Mouse (Mus musculus): ENCODE data around the gene Rabl3. TPM values are rescaled to one million over a fixed set of nuclear protein-coding genes. Genes with fewer than 3 reads are reported as not detected.

Rabl3 gene
- polyA plus RNA-seq, 1 experiment from 2014 or later = 26.3 TPM

DNA sequence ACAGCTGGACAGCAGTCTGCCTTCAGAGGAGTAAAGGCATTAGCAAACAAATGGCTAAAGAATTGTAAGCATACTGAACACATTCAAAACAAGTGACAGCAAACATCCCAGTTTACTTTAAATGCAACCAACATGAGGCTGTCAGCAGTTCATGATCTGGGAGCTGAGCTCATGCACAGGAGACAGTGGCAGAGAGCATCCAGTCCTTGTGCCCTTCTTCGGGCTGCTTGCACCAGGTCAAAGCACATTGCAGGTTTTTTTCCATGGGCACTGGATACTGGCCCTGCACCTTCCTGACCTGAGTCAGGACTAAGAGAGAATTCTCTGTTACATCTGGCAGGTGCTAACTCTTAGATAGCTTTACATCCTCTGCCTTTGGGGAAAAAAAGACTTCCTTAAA, 39.9 kb downstream of the Rabl3 start:
- ATAC-seq (ENCODE audit: low FRiP score, low TSS enrichment) (no peak), DNase-seq (no peak)
- WGBS = 84% methylated on average over 1 of the region's 1 CpGs
- H3K4me3 ChIP-seq (replicated peaks; ENCODE audit: low read depth, low read length) = no peak overlapping the region
- peaks cover 25% of the 10 kb centered on the region for H3K4me1 ChIP-seq (ENCODE audit: control insufficient read depth, insufficient read depth, low read length)
- no peak overlapping the region for H3K9ac ChIP-seq (replicated peaks; ENCODE audit: low read length)
- H3K27me3 ChIP-seq (ENCODE audit: control insufficient read depth, insufficient read depth, low read length) = no peaks in the 10 kb centered on the region
- H3K27ac ChIP-seq (replicated peaks; ENCODE audit: low read depth, low read length) = no peak overlapping the region
- no peak overlapping the region for H3K4me2 ChIP-seq (ENCODE audit: low read length)
- no peaks in the 10 kb centered on the region for H3K36me3 ChIP-seq (ENCODE audit: control insufficient read depth, insufficient read depth, low read length)
- H3K9me3 ChIP-seq (ENCODE audit: control insufficient read depth, low read length) = no peaks in the 10 kb centered on the region

DNA sequence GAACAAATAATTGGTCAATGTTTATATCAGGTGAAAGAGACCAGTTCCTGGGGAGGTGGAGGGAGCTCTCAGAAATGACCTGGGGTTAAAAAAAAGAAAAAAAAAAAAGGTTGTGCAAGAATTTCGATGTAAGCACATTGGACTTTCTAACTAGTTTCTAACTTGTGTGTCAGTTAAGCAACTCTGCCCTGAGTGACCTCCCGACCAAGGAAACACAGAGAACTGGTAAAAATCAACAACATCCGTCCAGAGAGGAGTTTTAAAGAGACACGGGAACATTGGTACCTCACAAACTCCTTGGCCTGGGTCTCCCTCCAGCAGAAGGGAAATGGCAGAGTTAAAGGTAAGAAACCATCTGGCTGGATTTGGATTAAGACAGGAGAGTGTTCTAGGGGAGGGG, 40.3 kb downstream of the Rabl3 start, which contains the start of gene Hgd:
Gene Hgd, plus strand, starts transcription at position 160 of the 400 bp plus-strand sequence.
- H3K36me3 ChIP-seq (ENCODE audit: control insufficient read depth, insufficient read depth, low read length) = no peaks in the 10 kb centered on the region
- H3K9ac ChIP-seq (replicated peaks; ENCODE audit: low read length) = no peak within 1 kb of the TSS
- H3K4me2 ChIP-seq (ENCODE audit: low read length) = no peak within 1 kb of the TSS
- H3K9me3 ChIP-seq (ENCODE audit: control insufficient read depth, low read length) = no peaks in the 10 kb centered on the region
- no peak within 1 kb of the TSS for H3K4me3 ChIP-seq (replicated peaks; ENCODE audit: low read depth, low read length)
- DNase-seq (no peak), ATAC-seq (ENCODE audit: low FRiP score, low TSS enrichment) (no peak)
- no peak within 1 kb of the TSS for H3K27ac ChIP-seq (replicated peaks; ENCODE audit: low read depth, low read length)
- H3K4me1 ChIP-seq (ENCODE audit: control insufficient read depth, insufficient read depth, low read length) = peaks cover 27% of the 10 kb centered on the region
- no peaks in the 10 kb centered on the region for H3K27me3 ChIP-seq (ENCODE audit: control insufficient read depth, insufficient read depth, low read length)
- WGBS = 77% methylated on average over 4 of the region's 4 CpGs

DNA sequence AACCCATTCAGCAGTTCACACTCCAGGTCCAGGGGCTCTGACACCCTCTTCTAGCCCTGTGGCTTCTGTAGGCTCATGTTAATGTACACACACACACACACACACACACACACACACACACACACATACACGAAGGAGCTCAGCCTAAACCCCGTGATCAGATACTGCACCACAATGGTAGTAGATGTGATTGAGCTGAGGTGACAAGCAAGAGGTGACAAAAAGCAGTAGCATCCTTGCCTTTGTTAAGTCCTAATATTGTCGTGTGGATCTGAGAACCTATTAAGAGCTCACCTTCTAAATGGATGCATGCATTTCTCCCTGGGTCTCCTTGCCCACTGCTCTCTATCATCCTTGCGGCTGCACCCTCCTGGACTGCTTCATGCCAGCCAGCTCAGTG, 41.0 kb downstream of the Rabl3 start:
- Histone ChIP-seq H3K27me3 (ENCODE audit: control insufficient read depth, insufficient read depth, low read length) (no peaks in the 10 kb centered on the region), H3K36me3 (ENCODE audit: control insufficient read depth, insufficient read depth, low read length) (no peaks in the 10 kb centered on the region), H3K9ac (replicated peaks; ENCODE audit: low read length) (no peak overlapping the region), H3K27ac (replicated peaks; ENCODE audit: low read depth, low read length) (no peak overlapping the region), H3K9me3 (ENCODE audit: control insufficient read depth, low read length) (no peaks in the 10 kb centered on the region), H3K4me1 (ENCODE audit: control insufficient read depth, insufficient read depth, low read length) (peaks cover 33% of the 10 kb centered on the region), H3K4me2 (ENCODE audit: low read length) (no peak overlapping the region), H3K4me3 (replicated peaks; ENCODE audit: low read depth, low read length) (no peak overlapping the region)
- WGBS = 88% methylated on average over 4 of the region's 4 CpGs
- DNase-seq (no peak), ATAC-seq (ENCODE audit: low FRiP score, low TSS enrichment) (no peak)

- Histone ChIP-seq H3K27me3 (ENCODE audit: control insufficient read depth, insufficient read depth, low read length) (no peaks in the 10 kb centered on the region), H3K9me3 (ENCODE audit: control insufficient read depth, low read length) (no peaks in the 10 kb centered on the region), H3K36me3 (ENCODE audit: control insufficient read depth, insufficient read depth, low read length) (no peaks in the 10 kb centered on the region), H3K27ac (replicated peaks; ENCODE audit: low read depth, low read length) (peak overlapping the region; percentile 57; the same call in 1 of the 2 replicates), H3K4me1 (ENCODE audit: control insufficient read depth, insufficient read depth, low read length) (peaks cover 36% of the 10 kb centered on the region), H3K9ac (replicated peaks; ENCODE audit: low read length) (no peak overlapping the region), H3K4me2 (ENCODE audit: low read length) (no peak overlapping the region), H3K4me3 (replicated peaks; ENCODE audit: low read depth, low read length) (no peak overlapping the region)
- WGBS = 20% methylated on average over 3 of the region's 3 CpGs
- peak; percentile 45 for DNase-seq
- ATAC-seq (ENCODE audit: low FRiP score, low TSS enrichment) = no peak
Measured at GRCm38 (mm10) chr16:37581901-37582300, 42.2 kb downstream of the Rabl3 start.

DNA sequence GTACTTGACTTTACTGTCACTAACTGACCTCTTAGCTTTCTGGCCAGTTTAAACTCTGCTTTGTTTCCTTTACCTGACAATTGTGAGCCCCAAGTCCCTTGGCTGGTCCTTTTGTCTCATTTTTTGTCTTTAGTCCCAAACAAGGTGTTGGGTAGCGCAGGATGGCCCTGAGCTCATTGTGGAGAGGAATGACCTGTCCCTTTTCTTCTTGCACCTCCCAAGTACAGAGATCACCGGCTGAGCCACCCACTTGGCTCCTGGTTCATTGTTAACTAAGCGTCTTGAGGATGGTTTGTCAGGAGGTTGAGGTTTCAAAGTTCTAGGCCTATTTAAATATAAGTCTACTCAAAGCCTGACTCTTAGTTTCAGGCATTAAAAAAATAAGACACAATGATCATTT, 43.6 kb downstream of the Rabl3 start:
- no peak for DNase-seq
- no peak overlapping the region for H3K4me3 ChIP-seq (replicated peaks; ENCODE audit: low read depth, low read length)
- H3K4me2 ChIP-seq (ENCODE audit: low read length) = no peak overlapping the region
- H3K4me1 ChIP-seq (ENCODE audit: control insufficient read depth, insufficient read depth, low read length) = peaks cover 36% of the 10 kb centered on the region
- H3K27ac ChIP-seq (replicated peaks; ENCODE audit: low read depth, low read length) = peak overlapping the region; percentile 90
- H3K9me3 ChIP-seq (ENCODE audit: control insufficient read depth, low read length) = no peaks in the 10 kb centered on the region
- no peaks in the 10 kb centered on the region for H3K27me3 ChIP-seq (ENCODE audit: control insufficient read depth, insufficient read depth, low read length)
- H3K36me3 ChIP-seq (ENCODE audit: control insufficient read depth, insufficient read depth, low read length) = no peaks in the 10 kb centered on the region
- WGBS = 75% methylated on average over 3 of the region's 3 CpGs
- no peak for ATAC-seq (ENCODE audit: low FRiP score, low TSS enrichment)
- H3K9ac ChIP-seq (replicated peaks; ENCODE audit: low read length) = no peak overlapping the region

GRCm38 (mm10) chr16:37583801-37584200, 44.1 kb downstream of the Rabl3 start:
- no peaks in the 10 kb centered on the region for H3K27me3 ChIP-seq (ENCODE audit: control insufficient read depth, insufficient read depth, low read length)
- 21% methylated on average over 6 of the region's 6 CpGs for WGBS
- peaks cover 36% of the 10 kb centered on the region for H3K4me1 ChIP-seq (ENCODE audit: control insufficient read depth, insufficient read depth, low read length)
- no peaks in the 10 kb centered on the region for H3K9me3 ChIP-seq (ENCODE audit: control insufficient read depth, low read length)
- peak overlapping the region; percentile 42; the same call in 1 of the 2 replicates for H3K9ac ChIP-seq (replicated peaks; ENCODE audit: low read length)
- ATAC-seq (ENCODE audit: low FRiP score, low TSS enrichment) (no peak), DNase-seq (peak; percentile 51)
- H3K36me3 ChIP-seq (ENCODE audit: control insufficient read depth, insufficient read depth, low read length) = no peaks in the 10 kb centered on the region
- peak overlapping the region; percentile 90 for H3K27ac ChIP-seq (replicated peaks; ENCODE audit: low read depth, low read length)
- H3K4me2 ChIP-seq (ENCODE audit: low read length) = peak overlapping the region; percentile 45
- peak overlapping the region; percentile 20 for H3K4me3 ChIP-seq (replicated peaks; ENCODE audit: low read depth, low read length)

GRCm38 (mm10) chr16:37584218-37585035, 44.7 kb downstream of the Rabl3 start:
- peak overlapping the region; percentile 20 for H3K4me3 ChIP-seq (replicated peaks; ENCODE audit: low read depth, low read length)
- WGBS = under 1% methylated on average over 25 of the region's 25 CpGs
- peak overlapping the region; percentile 90 for H3K27ac ChIP-seq (replicated peaks; ENCODE audit: low read depth, low read length)
- H3K36me3 ChIP-seq (ENCODE audit: control insufficient read depth, insufficient read depth, low read length) = no peaks in the 10 kb centered on the region
- ATAC-seq (ENCODE audit: low FRiP score, low TSS enrichment) (peak; percentile 85), DNase-seq (peak; percentile 86)
- no peaks in the 10 kb centered on the region for H3K9me3 ChIP-seq (ENCODE audit: control insufficient read depth, low read length)
- H3K27me3 ChIP-seq (ENCODE audit: control insufficient read depth, insufficient read depth, low read length) = no peaks in the 10 kb centered on the region
- peak overlapping the region; percentile 42; the same call in 1 of the 2 replicates for H3K9ac ChIP-seq (replicated peaks; ENCODE audit: low read length)
- H3K4me2 ChIP-seq (ENCODE audit: low read length) = peak overlapping the region; percentile 45
- peaks cover 36% of the 10 kb centered on the region for H3K4me1 ChIP-seq (ENCODE audit: control insufficient read depth, insufficient read depth, low read length)

- 29% methylated on average over 8 of the region's 8 CpGs for WGBS
- Histone ChIP-seq H3K36me3 (ENCODE audit: control insufficient read depth, insufficient read depth, low read length) (no peaks in the 10 kb centered on the region), H3K27me3 (ENCODE audit: control insufficient read depth, insufficient read depth, low read length) (no peaks in the 10 kb centered on the region), H3K9me3 (ENCODE audit: control insufficient read depth, low read length) (no peaks in the 10 kb centered on the region), H3K9ac (replicated peaks; ENCODE audit: low read length) (peak overlapping the region; percentile 42; the same call in 1 of the 2 replicates), H3K4me1 (ENCODE audit: control insufficient read depth, insufficient read depth, low read length) (peaks cover 39% of the 10 kb centered on the region), H3K27ac (replicated peaks; ENCODE audit: low read depth, low read length) (peak overlapping the region; percentile 90), H3K4me2 (ENCODE audit: low read length) (peak overlapping the region; percentile 45), H3K4me3 (replicated peaks; ENCODE audit: low read depth, low read length) (no peak overlapping the region)
- DNase-seq (no peak), ATAC-seq (ENCODE audit: low FRiP score, low TSS enrichment) (peak; percentile 39)
Measured at GRCm38 (mm10) chr16:37585129-37585563, 45.5 kb downstream of the Rabl3 start.

DNA sequence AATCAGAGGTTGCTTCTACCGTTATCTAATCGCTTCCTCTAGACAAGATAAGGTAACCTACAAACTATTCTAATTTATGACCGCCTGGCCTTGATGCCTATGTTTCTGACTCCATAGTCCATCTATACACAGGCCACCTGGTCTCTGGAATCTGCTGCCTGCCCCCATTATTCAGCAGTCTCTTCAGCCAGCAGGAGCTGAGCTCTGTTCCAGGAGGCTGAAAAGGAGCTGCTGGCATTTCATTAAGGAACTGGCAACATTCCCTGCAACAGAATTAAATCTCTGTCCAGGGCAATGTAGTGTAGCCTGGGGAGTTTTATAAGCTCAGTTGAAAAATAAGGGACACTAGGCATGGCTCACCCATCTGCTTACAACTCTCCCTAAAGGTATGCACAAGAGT, 51.2 kb downstream of the Rabl3 start:
- no peaks in the 10 kb centered on the region for H3K36me3 ChIP-seq (ENCODE audit: control insufficient read depth, insufficient read depth, low read length)
- ATAC-seq (ENCODE audit: low FRiP score, low TSS enrichment) = no peak
- peak; percentile 56 for DNase-seq
- no peak overlapping the region for H3K27ac ChIP-seq (replicated peaks; ENCODE audit: low read depth, low read length)
- no peak overlapping the region for H3K9ac ChIP-seq (replicated peaks; ENCODE audit: low read length)
- no peaks in the 10 kb centered on the region for H3K9me3 ChIP-seq (ENCODE audit: control insufficient read depth, low read length)
- no peaks in the 10 kb centered on the region for H3K27me3 ChIP-seq (ENCODE audit: control insufficient read depth, insufficient read depth, low read length)
- WGBS = 88% methylated on average over 3 of the region's 3 CpGs
- peaks cover 7% of the 10 kb centered on the region; the same call in 1 of the 2 replicates for H3K4me1 ChIP-seq (ENCODE audit: control insufficient read depth, insufficient read depth, low read length)
- H3K4me2 ChIP-seq (ENCODE audit: low read length) = no peak overlapping the region
- H3K4me3 ChIP-seq (replicated peaks; ENCODE audit: low read depth, low read length) = no peak overlapping the region
